Mouse (Mus musculus): ENCODE data around the gene Stard9. TPM values are rescaled to one million over a fixed set of nuclear protein-coding genes. Genes with fewer than 3 reads are reported as not detected.
A peak's percentile ranks its signal among the peaks of the same experiment; 100 is the strongest.

Gene Stard9
- polyA plus RNA-seq, 1 experiment from 2014 or later = 1.0 TPM

DNA sequence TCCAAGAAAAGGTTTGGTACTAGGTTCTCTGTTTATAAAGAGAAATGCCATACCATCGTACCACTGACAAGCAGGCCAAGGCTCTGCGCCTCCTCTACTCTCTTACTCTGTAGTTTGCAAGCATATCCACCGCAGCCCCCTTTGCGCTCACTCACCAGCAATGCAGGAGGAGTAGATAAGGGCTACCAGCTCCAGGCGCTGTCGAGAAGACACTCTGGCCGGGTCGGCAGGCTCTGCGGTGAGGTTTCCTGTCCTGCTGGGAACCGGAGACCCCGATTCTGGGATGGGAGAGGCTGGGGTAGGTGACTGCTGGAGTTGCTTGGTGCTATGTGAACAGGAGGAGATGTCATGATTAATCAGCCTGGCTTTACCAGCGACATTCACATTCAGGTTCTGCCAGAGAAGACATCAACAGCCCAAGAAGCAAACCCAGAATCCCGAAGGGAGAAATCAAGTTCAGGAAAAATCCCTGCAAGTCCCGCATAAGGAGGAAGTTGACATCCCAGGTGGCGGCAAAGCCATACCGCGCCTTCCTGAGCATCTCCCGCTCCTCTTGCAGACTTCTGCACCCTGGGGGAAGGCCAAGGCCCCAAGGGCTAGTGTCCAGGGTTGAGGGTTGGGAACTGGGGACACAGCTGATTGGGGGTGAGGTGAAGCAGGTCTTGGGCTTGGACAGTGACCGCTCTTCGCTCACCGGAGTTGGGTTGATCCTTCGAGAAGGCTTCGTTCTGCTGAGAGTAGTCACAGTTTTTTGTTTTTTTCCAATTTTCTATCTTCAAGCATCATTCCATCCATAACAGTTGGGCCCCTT is 101.1 kb downstream of the Stard9 start:
- H3K36me3 ChIP-seq (replicated peaks) = peaks cover 47% of the 10 kb centered on the region
- WGBS (ENCODE audit: insufficient replicate concordance) = 4% methylated on average over 23 of the region's 23 CpGs
- H3K4me3 ChIP-seq (replicated peaks) = peak overlapping the region; percentile 94
- H3K9ac ChIP-seq = peak overlapping the region; percentile 94
- no peak for ATAC-seq (ENCODE audit: insufficient read depth)
- H3K9me3 ChIP-seq (replicated peaks) = no peaks in the 10 kb centered on the region
- peak overlapping the region; percentile 95 for H3K27ac ChIP-seq (replicated peaks)
- no peaks in the 10 kb centered on the region for H3K27me3 ChIP-seq
- H3K4me1 ChIP-seq (replicated peaks) = peaks cover 53% of the 10 kb centered on the region
- H3K4me2 ChIP-seq = peak overlapping the region; percentile 94

DNA sequence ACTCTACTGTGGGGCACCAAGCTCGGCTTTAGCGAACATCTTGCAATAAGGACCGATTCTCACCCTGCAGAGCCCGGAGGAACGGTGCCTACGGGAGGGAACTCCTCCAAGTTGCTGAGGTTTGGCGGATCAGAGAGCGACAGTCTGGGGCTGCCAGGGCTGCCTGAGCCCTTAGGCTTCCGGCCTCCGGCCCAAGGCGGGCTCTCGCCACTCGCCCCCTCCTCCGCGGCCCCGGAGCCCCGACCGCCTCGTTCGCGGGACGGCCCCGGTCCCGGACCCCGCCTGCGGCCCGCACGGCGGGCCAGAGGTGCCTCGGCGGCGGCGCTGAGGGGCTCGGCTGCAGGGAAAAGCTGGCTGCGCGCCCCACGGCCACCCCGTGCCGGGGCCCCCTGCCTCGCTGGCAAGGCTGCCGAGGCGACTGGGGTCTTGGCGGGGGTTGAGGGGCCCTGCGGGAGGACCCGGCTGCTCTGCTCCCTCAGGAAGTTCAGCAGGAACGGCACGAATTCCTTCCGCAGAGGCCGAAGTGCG is 101.8 kb downstream of the Stard9 start:
- H3K4me1 ChIP-seq (replicated peaks) = peaks cover 46% of the 10 kb centered on the region
- ATAC-seq (ENCODE audit: insufficient read depth) = peak; percentile 30
- H3K27ac ChIP-seq (replicated peaks) = peak overlapping the region; percentile 95
- peaks cover 40% of the 10 kb centered on the region for H3K36me3 ChIP-seq (replicated peaks)
- H3K9ac ChIP-seq = peak overlapping the region; percentile 94
- WGBS (ENCODE audit: insufficient replicate concordance) = under 1% methylated on average over 50 of the region's 50 CpGs
- no peaks in the 10 kb centered on the region for H3K27me3 ChIP-seq
- H3K9me3 ChIP-seq (replicated peaks) = no peaks in the 10 kb centered on the region
- H3K4me2 ChIP-seq = peak overlapping the region; percentile 94
- H3K4me3 ChIP-seq (replicated peaks) = peak overlapping the region; percentile 94

DNA sequence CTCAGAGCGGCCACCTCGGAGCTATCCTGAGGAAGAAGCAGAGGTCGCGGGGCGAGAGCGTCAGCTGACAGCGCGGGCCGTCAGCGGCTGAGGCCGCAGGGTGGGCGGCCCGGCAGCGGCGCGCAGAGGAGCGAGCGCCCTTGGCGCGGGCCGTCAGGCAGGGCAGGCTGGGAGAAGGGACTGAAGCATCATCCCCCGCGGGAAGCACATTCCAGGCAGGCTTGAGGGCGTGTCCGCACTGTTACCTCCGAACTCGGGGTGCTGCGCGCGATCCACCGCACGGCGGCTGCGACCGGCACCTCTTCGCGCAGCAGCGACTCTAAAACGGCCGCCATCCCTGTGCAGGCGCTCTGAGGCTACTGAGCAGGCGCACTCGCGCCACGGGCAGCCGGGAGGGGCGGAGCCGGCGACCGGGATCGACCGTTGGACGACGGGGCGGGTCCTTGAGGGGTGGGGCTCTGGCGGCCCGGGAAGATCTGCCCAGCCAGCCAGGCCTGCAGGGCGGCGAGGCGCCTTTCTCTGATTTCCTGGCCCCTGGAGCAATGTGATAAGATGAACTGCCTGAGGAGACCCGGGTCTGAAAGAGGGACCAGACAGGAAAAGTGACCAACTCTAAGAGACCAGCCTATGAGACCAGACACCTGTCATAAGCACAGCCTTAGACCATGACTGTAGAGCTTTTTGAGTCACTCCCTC is 102.4 kb downstream of the Stard9 start:
- H3K4me2 ChIP-seq = peak overlapping the region; percentile 94
- H3K9me3 ChIP-seq (replicated peaks) = no peaks in the 10 kb centered on the region
- peak overlapping the region; percentile 94 for H3K9ac ChIP-seq
- no peaks in the 10 kb centered on the region for H3K27me3 ChIP-seq
- peak; percentile 97 for ATAC-seq (ENCODE audit: insufficient read depth)
- peak overlapping the region; percentile 95 for H3K27ac ChIP-seq (replicated peaks)
- peaks cover 45% of the 10 kb centered on the region for H3K4me1 ChIP-seq (replicated peaks)
- peaks cover 34% of the 10 kb centered on the region for H3K36me3 ChIP-seq (replicated peaks)
- under 1% methylated on average over 61 of the region's 61 CpGs for WGBS (ENCODE audit: insufficient replicate concordance)
- peak overlapping the region; percentile 94 for H3K4me3 ChIP-seq (replicated peaks)

DNA sequence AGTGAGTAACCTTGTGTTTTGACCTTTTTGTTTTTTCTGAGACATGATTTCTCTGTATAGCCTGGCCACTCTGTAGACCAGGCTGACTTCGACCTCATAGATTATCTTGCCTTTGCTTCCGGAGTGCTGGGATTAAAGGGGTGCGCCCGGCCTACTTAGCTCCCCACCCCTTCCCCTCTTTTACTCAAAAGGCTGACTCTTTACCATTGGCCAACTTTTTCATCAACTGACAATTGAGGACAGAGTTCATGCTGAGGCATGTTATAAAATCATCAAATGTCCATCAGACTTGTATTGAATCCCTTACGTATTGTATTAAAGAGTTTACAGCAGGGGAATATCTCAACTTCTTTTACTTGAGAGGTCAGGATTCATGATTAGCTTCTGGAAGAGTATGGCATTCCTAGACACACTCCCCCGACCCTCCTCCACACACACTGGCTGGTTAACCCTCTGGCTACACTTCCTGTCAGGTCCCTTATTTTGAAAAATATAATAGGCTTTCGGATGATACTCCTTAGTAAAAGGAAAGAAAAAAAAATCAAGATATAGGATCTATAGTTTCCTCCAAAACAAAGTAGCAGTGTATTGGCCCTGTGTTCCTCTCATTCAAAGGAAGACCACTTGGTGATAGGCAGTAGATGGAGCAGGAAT is 103.1 kb downstream of the Stard9 start:
- H3K27ac ChIP-seq (replicated peaks) = peak overlapping the region; percentile 95
- peak overlapping the region; percentile 94 for H3K4me3 ChIP-seq (replicated peaks)
- no peaks in the 10 kb centered on the region for H3K27me3 ChIP-seq
- H3K36me3 ChIP-seq (replicated peaks) = peaks cover 27% of the 10 kb centered on the region
- peak overlapping the region; percentile 94 for H3K4me2 ChIP-seq
- H3K9me3 ChIP-seq (replicated peaks) = no peaks in the 10 kb centered on the region
- WGBS (ENCODE audit: insufficient replicate concordance) = 23% methylated on average over 7 of the region's 7 CpGs
- peak overlapping the region; percentile 12; the same call in 1 of the 2 replicates for H3K9ac ChIP-seq
- peaks cover 43% of the 10 kb centered on the region for H3K4me1 ChIP-seq (replicated peaks)
- peak; percentile 16 for ATAC-seq (ENCODE audit: insufficient read depth)

DNA sequence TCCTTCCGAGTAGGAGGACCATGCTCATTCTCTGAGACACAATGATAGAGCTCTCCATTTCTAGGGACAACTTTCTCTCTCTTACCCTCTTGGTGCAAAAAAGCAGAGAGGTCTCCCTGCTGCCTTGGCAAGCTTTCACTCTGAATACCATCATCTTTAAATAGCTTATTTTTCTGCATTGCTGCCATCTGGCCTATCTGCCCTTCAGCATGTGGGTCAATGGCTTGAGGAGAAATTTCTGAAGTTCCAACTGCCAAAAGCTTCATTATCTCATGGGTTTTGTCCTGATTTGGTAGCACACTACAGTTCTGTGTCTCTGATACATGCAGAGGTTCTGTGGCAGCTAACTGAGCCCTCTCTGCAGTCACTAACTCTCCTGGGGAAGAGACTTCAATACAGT is 116.6 kb downstream of the Stard9 start:
- H3K27ac ChIP-seq (replicated peaks) = no peak overlapping the region
- ATAC-seq (ENCODE audit: insufficient read depth) = no peak
- H3K4me3 ChIP-seq (replicated peaks) = no peak overlapping the region
- no peaks in the 10 kb centered on the region for H3K9me3 ChIP-seq (replicated peaks)
- no peak overlapping the region for H3K9ac ChIP-seq
- WGBS (ENCODE audit: insufficient replicate concordance) = 75% methylated on average over 1 of the region's 1 CpGs
- no peaks in the 10 kb centered on the region for H3K4me1 ChIP-seq (replicated peaks)
- no peaks in the 10 kb centered on the region for H3K27me3 ChIP-seq
- no peaks in the 10 kb centered on the region for H3K36me3 ChIP-seq (replicated peaks)
- no peak overlapping the region for H3K4me2 ChIP-seq

DNA sequence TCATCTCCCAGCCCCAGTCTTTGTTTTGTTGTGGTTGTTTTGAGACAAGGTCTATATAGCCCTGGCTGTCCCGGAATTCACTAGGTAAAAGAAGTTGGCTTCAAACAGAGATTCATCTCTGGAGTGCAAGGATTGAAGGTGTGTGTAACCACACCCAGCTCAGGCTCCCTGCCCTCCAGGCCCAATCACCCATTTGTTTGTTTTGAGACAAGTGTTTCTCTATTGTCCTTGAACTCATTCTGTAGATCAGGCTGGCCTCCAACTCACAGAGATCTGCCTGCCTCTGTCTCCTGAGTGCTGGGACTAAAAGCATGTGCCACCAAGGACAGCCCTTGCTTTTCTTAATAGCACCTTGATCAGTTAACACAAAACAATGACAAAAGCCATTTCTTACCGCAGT is 119.1 kb downstream of the Stard9 start:
- no peak overlapping the region for H3K27ac ChIP-seq (replicated peaks)
- H3K27me3 ChIP-seq = no peaks in the 10 kb centered on the region
- no peak for ATAC-seq (ENCODE audit: insufficient read depth)
- H3K9ac ChIP-seq = no peak overlapping the region
- no peak overlapping the region for H3K4me3 ChIP-seq (replicated peaks)
- H3K36me3 ChIP-seq (replicated peaks) = no peaks in the 10 kb centered on the region
- H3K9me3 ChIP-seq (replicated peaks) = no peaks in the 10 kb centered on the region
- H3K4me2 ChIP-seq = no peak overlapping the region
- WGBS (ENCODE audit: insufficient replicate concordance) = 79% methylated on average over 2 of the region's 2 CpGs
- no peaks in the 10 kb centered on the region for H3K4me1 ChIP-seq (replicated peaks)

DNA sequence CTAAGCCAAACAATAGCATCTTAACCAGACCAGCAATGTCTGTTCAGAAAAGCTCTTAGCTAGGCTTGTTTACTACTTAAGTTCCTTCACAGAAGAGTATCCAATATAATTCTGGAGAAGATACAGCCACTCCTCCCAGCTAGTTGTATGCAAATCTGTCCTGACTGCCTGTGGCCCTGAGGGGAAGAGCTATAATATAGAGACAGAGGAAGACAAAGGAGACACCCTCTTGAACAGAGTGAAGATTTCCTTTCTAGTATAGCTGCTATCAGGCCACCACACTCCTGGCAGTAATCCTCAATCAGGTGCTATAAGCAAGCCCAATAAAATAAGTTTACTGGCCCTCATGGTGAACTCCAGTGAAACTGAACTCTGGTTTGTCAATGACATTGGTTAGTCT is 133.0 kb downstream of the Stard9 start:
- Histone ChIP-seq H3K4me1 (replicated peaks) (no peaks in the 10 kb centered on the region), H3K27ac (replicated peaks) (no peak overlapping the region), H3K27me3 (no peaks in the 10 kb centered on the region), H3K36me3 (replicated peaks) (no peaks in the 10 kb centered on the region), H3K9ac (no peak overlapping the region), H3K4me2 (no peak overlapping the region), H3K4me3 (replicated peaks) (no peak overlapping the region), H3K9me3 (replicated peaks) (no peaks in the 10 kb centered on the region)
- ATAC-seq (ENCODE audit: insufficient read depth) = no peak

DNA sequence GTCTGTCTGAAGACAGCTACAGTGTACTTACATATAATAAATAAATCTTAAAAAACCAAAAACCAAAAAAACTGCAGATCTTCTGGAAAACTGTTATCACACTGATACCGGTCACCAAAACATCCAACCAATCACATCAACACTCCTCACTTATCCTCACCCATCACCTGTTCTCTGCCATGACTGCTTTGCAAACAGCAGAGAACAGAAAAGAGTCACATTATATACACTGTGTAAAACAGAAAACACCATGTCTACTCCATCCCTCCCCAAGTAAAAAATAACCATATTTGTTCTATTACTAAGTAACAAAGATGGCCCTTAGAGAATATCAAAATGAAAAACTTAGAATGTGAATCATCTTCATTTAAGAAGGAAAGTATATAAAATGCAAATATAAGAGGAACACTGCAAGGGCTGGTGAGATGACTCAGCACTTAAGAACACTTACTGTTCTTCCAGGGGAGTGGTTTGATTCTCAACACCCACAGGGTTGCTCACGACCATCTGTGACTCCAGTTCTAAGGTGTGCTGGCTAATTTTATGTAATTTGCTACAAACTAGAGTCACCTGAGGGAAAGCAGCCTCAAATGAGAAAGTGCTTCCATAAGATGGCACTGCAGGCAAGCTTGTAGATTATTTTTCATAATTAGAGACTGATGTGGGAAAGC is 141.5 kb downstream of the Stard9 start:
- no peaks in the 10 kb centered on the region for H3K36me3 ChIP-seq (replicated peaks)
- H3K4me3 ChIP-seq (replicated peaks) = no peak overlapping the region
- no peak overlapping the region for H3K4me2 ChIP-seq
- H3K27ac ChIP-seq (replicated peaks) = no peak overlapping the region
- ATAC-seq (ENCODE audit: insufficient read depth) = no peak
- no peak overlapping the region for H3K9ac ChIP-seq
- 40% methylated on average over 2 of the region's 2 CpGs for WGBS (ENCODE audit: insufficient replicate concordance)
- H3K4me1 ChIP-seq (replicated peaks) = no peaks in the 10 kb centered on the region; the same call in 1 of the 2 replicates
- no peaks in the 10 kb centered on the region for H3K9me3 ChIP-seq (replicated peaks)
- H3K27me3 ChIP-seq = no peaks in the 10 kb centered on the region

Other genes with a start within 250 kb of the Stard9 start
- gene Ganc, start 225.2 kb upstream of the Stard9 start, polyA plus RNA-seq (2015; fragmentation: Nextera tagmentation; extraction: Ambion mirVana) = 6.0 and 6.9 TPM in 2 replicates
- gene Tmem87a, start 225.0 kb upstream of the Stard9 start, polyA plus RNA-seq (2015; fragmentation: Nextera tagmentation; extraction: Ambion mirVana) = 2.6 and 3.6 TPM in 2 replicates
- gene Capn3, start 173.1 kb upstream of the Stard9 start, polyA plus RNA-seq (2015; fragmentation: Nextera tagmentation; extraction: Ambion mirVana) = 3.5 and 4.9 TPM in 2 replicates
- gene Zfp106, start 65.3 kb upstream of the Stard9 start, polyA plus RNA-seq (2015; fragmentation: Nextera tagmentation; extraction: Ambion mirVana) = 17.4 and 18.1 TPM in 2 replicates
- 24.7 and 27.4 TPM in 2 replicates for gene Snap23, start 61.5 kb upstream of the Stard9 start, polyA plus RNA-seq (2015; fragmentation: Nextera tagmentation; extraction: Ambion mirVana)
- gene Haus2, start 19.7 kb upstream of the Stard9 start, polyA plus RNA-seq (2015; fragmentation: Nextera tagmentation; extraction: Ambion mirVana) = 10.4 and 10.8 TPM in 2 replicates
- gene Lrrc57, start 19.6 kb upstream of the Stard9 start, polyA plus RNA-seq (2015; fragmentation: Nextera tagmentation; extraction: Ambion mirVana) = 10.9 and 11.8 TPM in 2 replicates
- gene Cdan1, start 221.0 kb downstream of the Stard9 start, polyA plus RNA-seq (2015; fragmentation: Nextera tagmentation; extraction: Ambion mirVana) = 3.2 and 4.7 TPM in 2 replicates
- 0.62 and 0.69 TPM in 2 replicates for gene Ttbk2, start 221.5 kb downstream of the Stard9 start, polyA plus RNA-seq (2015; fragmentation: Nextera tagmentation; extraction: Ambion mirVana)